Mouse (Mus musculus) ES-E14 (cell line): ENCODE results near the gene Lce1a1.

Experiments used
- CHD2 ChIP-seq: IDR thresholded peaks from 2 replicates; pipeline ENCODE4 v1.6.1; 2014; ENCODE audit warnings: mild to moderate bottlenecking, low read depth, low read length, inconsistent platforms
- HCFC1 ChIP-seq: IDR thresholded peaks from 2 replicates; pipeline ENCODE4 v1.6.1; 2012; ENCODE audit warnings: low read length, inconsistent platforms, borderline replicate concordance; ENCODE audit not compliant: insufficient read depth
- MAFK ChIP-seq: IDR thresholded peaks from 2 replicates; pipeline ENCODE4 v1.6.1; 2014; ENCODE audit warnings: mild to moderate bottlenecking, low read depth, low read length, inconsistent platforms; ENCODE audit not compliant: insufficient read depth
- ZC3H11A ChIP-seq: IDR thresholded peaks from 2 replicates; pipeline ENCODE4 v1.6.1; 2012; ENCODE audit warnings: low read depth, mild to moderate bottlenecking, inconsistent platforms, low read length, borderline replicate concordance
- ZNF384 ChIP-seq: IDR thresholded peaks from 2 replicates; pipeline ENCODE4 v1.6.1; 2012; ENCODE audit warnings: low read depth, low read length, inconsistent platforms

- TF ChIP-seq MAFK: no peak
- TF ChIP-seq CHD2: no peak
- TF ChIP-seq ZC3H11A: no peak
- TF ChIP-seq ZNF384: no peak
- TF ChIP-seq HCFC1: no peak
Measured at GRCm38 (mm10) chr3:92678947-92679346, 30.8 kb upstream of the Lce1a1 start, which contains the start of gene Lce1c.
